Mouse (Mus musculus) CH12.LX (cell line): Measurements from ENCODE around the gene Ankrd34b. TPM values are rescaled to one million over a fixed set of nuclear protein-coding genes. Genes with fewer than 3 reads are reported as not detected.

ENCODE experiments used
- DNase-seq: peaks from one replicate; pipeline ENCODE4 v3.0.0-alpha.2; 2013; ENCODE audit errors: extremely low read depth
- H3K27ac ChIP-seq: 2 replicates; pipeline ENCODE4 v1.5.1; 2012; ENCODE audit warnings: low read depth, mild to moderate bottlenecking, control low read depth, moderate library complexity; ENCODE audit not compliant: insufficient read depth
- H3K27me3 ChIP-seq: replicated peaks from 2 replicates; pipeline ENCODE3; 2012; ENCODE audit warnings: inconsistent platforms
- H3K36me3 ChIP-seq, 2 experiments: replicated peaks in 1 of 2; 2 replicates each; pipeline versions ENCODE3 to v1.6.1; 2012; ENCODE audit warnings: inconsistent platforms in 1 of 2, low read length in 1 of 2, mild to moderate bottlenecking in 1 of 2, mixed read lengths in 1 of 2, moderate library complexity in 1 of 2; ENCODE audit not compliant: control insufficient read depth in 1 of 2, insufficient read depth in 1 of 2
- H3K4me1 ChIP-seq, 2 experiments: 2 replicates each; pipeline ENCODE4 v1.6.1; 2012; ENCODE audit warnings: inconsistent platforms in 1 of 2, moderate library complexity in 1 of 2; ENCODE audit not compliant: insufficient read depth in 2 of 2, control insufficient read depth in 1 of 2
- H3K4me2 ChIP-seq: 2 replicates; pipeline ENCODE4 v1.6.1; 2012; ENCODE audit warnings: low read depth, mild to moderate bottlenecking, control low read depth; ENCODE audit not compliant: poor library complexity, insufficient read depth, severe bottlenecking
- H3K4me3 ChIP-seq, 3 experiments: fragments of 150-350 bp in 1 of 3; sonication (generic) in 1 of 3; replicated peaks in 1 of 3; 2 replicates each; pipeline versions ENCODE3 to v1.5.1; 2011 to 2012; ENCODE audit warnings: low read depth in 2 of 3, low read length in 2 of 3, mild to moderate bottlenecking in 2 of 3, moderate library complexity in 2 of 3, control low read depth in 1 of 3, improper control_type of control experiment in 1 of 3, inconsistent platforms in 1 of 3, mixed read lengths in 1 of 3; ENCODE audit not compliant: poor library complexity in 1 of 3
- H3K79me2 ChIP-seq: replicated peaks from 2 replicates; pipeline ENCODE4 v1.6.1; 2012; ENCODE audit warnings: mild to moderate bottlenecking, moderate library complexity; ENCODE audit not compliant: control insufficient read depth, poor library complexity, insufficient read depth, severe bottlenecking; ENCODE audit errors: extremely low read depth
- H3K9ac ChIP-seq: 2 replicates; pipeline ENCODE4 v1.6.1; 2012; ENCODE audit warnings: low read depth, mild to moderate bottlenecking, control low read depth, moderate library complexity; ENCODE audit not compliant: insufficient read depth
- H3K9me3 ChIP-seq: replicated peaks from 2 replicates; pipeline ENCODE3; 2012; ENCODE audit warnings: low read length, inconsistent platforms, mixed read lengths
- ELF1 ChIP-seq: IDR thresholded peaks from 2 replicates; pipeline ENCODE4 v1.6.1; 2014; ENCODE audit warnings: low read depth, mild to moderate bottlenecking, inconsistent platforms, low read length, improper control_type of control experiment
- GABPA ChIP-seq: IDR thresholded peaks from 2 replicates; pipeline ENCODE4 v1.6.1; 2012; ENCODE audit warnings: low read depth, low read length, improper control_type of control experiment, inconsistent platforms; ENCODE audit not compliant: insufficient replicate concordance
- HCFC1 ChIP-seq: IDR thresholded peaks from 2 replicates; pipeline ENCODE4 v1.6.1; 2012; ENCODE audit warnings: low read depth, mild to moderate bottlenecking, inconsistent platforms, low read length, improper control_type of control experiment
- JUN ChIP-seq: IDR thresholded peaks from 2 replicates; pipeline ENCODE4 v1.6.1; 2011; ENCODE audit warnings: low read depth, mild to moderate bottlenecking, low read length, improper control_type of control experiment, moderate library complexity; ENCODE audit not compliant: insufficient read depth
- MAFK ChIP-seq: IDR thresholded peaks from 2 replicates; pipeline ENCODE4 v1.6.1; 2011; ENCODE audit warnings: low read length, improper control_type of control experiment; ENCODE audit not compliant: insufficient replicate concordance
- MXI1 ChIP-seq: IDR thresholded peaks from 2 replicates; pipeline ENCODE4 v1.6.1; 2011; ENCODE audit warnings: mild to moderate bottlenecking, low read depth, low read length, improper control_type of control experiment
- MYC ChIP-seq: IDR thresholded peaks from 2 replicates; pipeline ENCODE4 v1.6.1; 2011; ENCODE audit warnings: low read depth, mild to moderate bottlenecking, improper control_type of control experiment, low read length
- NRF1 ChIP-seq: IDR thresholded peaks from 2 replicates; pipeline ENCODE4 v1.6.1; 2014; ENCODE audit warnings: low read depth, mild to moderate bottlenecking, inconsistent platforms, low read length, improper control_type of control experiment, moderate library complexity
- POLR2A ChIP-seq: IDR thresholded peaks from 2 replicates; pipeline ENCODE4 v1.6.1; 2011; ENCODE audit warnings: low read depth, mild to moderate bottlenecking, improper control_type of control experiment, low read length
- TBP ChIP-seq: conservative IDR thresholded peaks from 2 replicates; pipeline ENCODE4 v1.6.1; 2011; ENCODE audit warnings: low read depth, low read length, improper control_type of control experiment
- UBTF ChIP-seq: IDR thresholded peaks from 2 replicates; pipeline ENCODE4 v1.6.1; 2012; ENCODE audit warnings: low read depth, mild to moderate bottlenecking, inconsistent platforms, low read length, improper control_type of control experiment, moderate library complexity
- USF2 ChIP-seq: conservative IDR thresholded peaks from 2 replicates; pipeline ENCODE4 v1.6.1; 2011; ENCODE audit warnings: low read depth, low read length, improper control_type of control experiment
- ZC3H11A ChIP-seq: IDR thresholded peaks from 2 replicates; pipeline ENCODE4 v1.6.1; 2012; ENCODE audit warnings: low read depth, mild to moderate bottlenecking, inconsistent platforms, low read length, improper control_type of control experiment
- ZMIZ1 ChIP-seq: IDR thresholded peaks from 2 replicates; pipeline ENCODE4 v1.6.1; 2012; ENCODE audit warnings: low read depth, mild to moderate bottlenecking, inconsistent platforms, low read length, improper control_type of control experiment
- ZNF384 ChIP-seq: IDR thresholded peaks from 2 replicates; pipeline ENCODE4 v1.6.1; 2012; ENCODE audit warnings: low read depth, low read length, improper control_type of control experiment, inconsistent platforms
- dilution Hi-C: fragments of 300-500 bp; cut with MboI; formaldehyde crosslinking; loops from 2 replicates; pipeline ENCODE4 v1.14.3; 2020; ENCODE audit warnings: low sequenced_read_pairs; ENCODE audit not compliant: extremely low pct_unique_long_range_greater_than_20kb, extremely low pct_ligation_motif_present
- in situ Hi-C: fragments of 300-500 bp; cut with MboI; formaldehyde crosslinking; loops from 3 replicates; pipeline ENCODE4 v1.14.3; 2019; ENCODE audit warnings: low sequenced_read_pairs, low pct_ligation_motif_present, low pct_unique_long_range_greater_than_20kb, mixed read lengths
- polyA plus RNA-seq: library from polyadenylated mRNA; unstranded; fragments of >175 nt; gene quantifications from 2 replicates; pipeline ENCODE4 v1.2.1, GENCODE M21; 2012; ENCODE audit warnings: low read depth; ENCODE audit not compliant: insufficient read length
- total RNA-seq, 2 experiments: library from RNA; depleted of rRNA; stranded (reverse); fragments of 300-350 nt in 1 of 2; fragments of >200 nt in 1 of 2; gene quantifications; 2 replicates each; pipeline ENCODE4 v1.2.3; 2012 to 2014

Gene Ankrd34b
- total and polyA plus RNA-seq, 3 experiments: not detected

- no peaks in the 10 kb centered on the region for H3K79me2 ChIP-seq
- H3K9ac ChIP-seq: no peak overlapping the region
- H3K4me3 ChIP-seq: no peak overlapping the region
- in situ Hi-C loops: no loop called here
- H3K27me3 ChIP-seq: no peaks in the 10 kb centered on the region
- H3K9me3 ChIP-seq: no peaks in the 10 kb centered on the region
- no peaks in the 10 kb centered on the region for H3K4me1 ChIP-seq
- no peak for DNase-seq
- no peak overlapping the region for H3K27ac ChIP-seq
- TF ChIP-seq ZNF384 (no peak), JUN (no peak), HCFC1 (no peak), TBP (no peak), NRF1 (no peak), ZMIZ1 (no peak), POLR2A (no peak)
- H3K36me3 ChIP-seq: peaks cover 0 to 4% of the 10 kb centered on the region in 2 experiments
- H3K4me2 ChIP-seq: no peak overlapping the region
- dilution Hi-C loops: no loop called here
Measured at GRCm38 (mm10) chr13:92393047-92393661, 32.5 kb upstream of the Ankrd34b start.

GRCm38 (mm10) chr13:92398491-92399384 is 27.0 kb upstream of the Ankrd34b start:
- H3K9me3 ChIP-seq: no peaks in the 10 kb centered on the region
- no peak for DNase-seq
- TF ChIP-seq MAFK: no peak
- TF ChIP-seq MXI1: no peak
- TF ChIP-seq MYC: no peak
- no peak for TF ChIP-seq TBP
- no peak for TF ChIP-seq ELF1
- TF ChIP-seq POLR2A: no peak
- no peak for TF ChIP-seq ZC3H11A
- no peak for TF ChIP-seq USF2
- TF ChIP-seq GABPA: no peak
- no peak for TF ChIP-seq NRF1
- TF ChIP-seq UBTF: no peak
- TF ChIP-seq, all 38 proteins: peak for 0
- no peaks in the 10 kb centered on the region for H3K79me2 ChIP-seq
- no peak overlapping the region for H3K4me2 ChIP-seq
- H3K27me3 ChIP-seq: peaks cover 1% of the 10 kb centered on the region
- no peak overlapping the region for H3K9ac ChIP-seq
- peaks cover 0 to 2% of the 10 kb centered on the region in 2 experiments; a peak in 1 of 4 replicates for H3K4me1 ChIP-seq
- H3K36me3 ChIP-seq: no peaks in the 10 kb centered on the region
- in situ Hi-C loops: no loop called here
- dilution Hi-C loops: no loop called here
- H3K27ac ChIP-seq: no peak overlapping the region
- no peak overlapping the region for H3K4me3 ChIP-seq
